Mouse (Mus musculus) kidney, embryonic 14.5 days (tissue): ENCODE data around the gene Cab39l. TPM values are rescaled to one million over a fixed set of nuclear protein-coding genes. Genes with fewer than 3 reads are reported as not detected.
"Not testable (repeated sequence)": the region's sequence is repeated elsewhere in the genome, so short reads cannot be mapped to it uniquely, and the experiment has no call there.

Source experiments
- ATAC-seq: fragments of 200-750 bp; cut with Nextera tagmentation; 2 replicates; pipeline ENCODE4 v1.8.0; 2017; ENCODE audit warnings: moderate number of reproducible peaks, mild to moderate bottlenecking, moderate TSS enrichment, moderate library complexity; ENCODE audit not compliant: low FRiP score, low TSS enrichment
- H3K27ac ChIP-seq: fragments of 300-500 bp; sonication (generic); 2 replicates; pipeline ENCODE4 v1.5.1; 2014; ENCODE audit warnings: low read depth, mild to moderate bottlenecking, low read length, moderate library complexity, mixed read lengths
- H3K27me3 ChIP-seq: fragments of 300-500 bp; sonication (generic); 2 replicates; pipeline ENCODE4 v1.6.1; 2014; ENCODE audit warnings: mild to moderate bottlenecking, low read length; ENCODE audit not compliant: control insufficient read depth, insufficient read depth
- H3K36me3 ChIP-seq: fragments of 300-500 bp; sonication (generic); 2 replicates; pipeline ENCODE4 v1.6.1; 2014; ENCODE audit warnings: low read length, mixed read lengths; ENCODE audit not compliant: control insufficient read depth, insufficient read depth
- H3K4me1 ChIP-seq: fragments of 300-500 bp; sonication (generic); 2 replicates; pipeline ENCODE4 v1.6.1; 2014; ENCODE audit warnings: low read length, mixed read lengths; ENCODE audit not compliant: control insufficient read depth, insufficient read depth
- H3K4me2 ChIP-seq: fragments of 300-500 bp; sonication (generic); replicated peaks from 2 replicates; pipeline ENCODE4 v1.6.1; 2014; ENCODE audit warnings: low read depth, mild to moderate bottlenecking, low read length
- H3K4me3 ChIP-seq: fragments of 300-500 bp; sonication (generic); 2 replicates; pipeline ENCODE4 v1.5.1; 2014; ENCODE audit warnings: mild to moderate bottlenecking, low read length
- H3K9ac ChIP-seq: fragments of 300-500 bp; sonication (generic); 2 replicates; pipeline ENCODE4 v1.6.1; 2014; ENCODE audit warnings: low read depth, mild to moderate bottlenecking, low read length, moderate library complexity
- H3K9me3 ChIP-seq: fragments of 300-500 bp; sonication (generic); 2 replicates; pipeline ENCODE4 v1.6.1; 2016; ENCODE audit warnings: low read length; ENCODE audit not compliant: control insufficient read depth
- WGBS: fragments of 180-500 bp; shearing (Covaris S2); extraction: QIAGEN DNeasy Blood & Tissue Kit; methylation state at CpG from one replicate; pipeline ENCODE4 v1.1.7; 2014; 5-methylcytosine and 5-hydroxymethylcytosine counted together
- polyA plus RNA-seq: library from polyadenylated mRNA; unstranded; fragments of >200 nt; fragmentation: Nextera tagmentation; extraction: Ambion mirVana; gene quantifications from 2 replicates; pipeline ENCODE4 v1.2.1, GENCODE M21; 2014

Gene Cab39l
- 35.4 and 42.6 TPM in 2 replicates for polyA plus RNA-seq

- peak within 1 kb of the TSS; percentile 80 for H3K27ac ChIP-seq
- no peaks in the 10 kb centered on the region for H3K36me3 ChIP-seq
- peak; percentile 99 for ATAC-seq
- H3K9me3 ChIP-seq: no peaks in the 10 kb centered on the region
- H3K9ac ChIP-seq: peak within 1 kb of the TSS; percentile 82
- WGBS: under 1% methylated on average over 66 of the region's 66 CpGs
- H3K4me1 ChIP-seq: no peaks in the 10 kb centered on the region; the same call in 1 of the 2 replicates
- peak within 1 kb of the TSS; percentile 85 for H3K4me3 ChIP-seq
- no peaks in the 10 kb centered on the region for H3K27me3 ChIP-seq
- H3K4me2 ChIP-seq: peak within 1 kb of the TSS; percentile 78
Observed at GRCm38 (mm10) chr14:59440558-59441471, at the start of gene Cab39l, which contains the start of gene Setdb2. Gene Cab39l, plus strand, starts transcription at chr14:59440972. Gene Setdb2, minus strand, starts transcription at chr14:59440884.

GRCm38 (mm10) chr14:59395281-59395680 is 45.5 kb upstream of the Cab39l start, which contains the start of gene Phf11c:
Gene Phf11c, minus strand, starts transcription at chr14:59395381.
- no peaks in the 10 kb centered on the region for H3K36me3 ChIP-seq
- H3K4me3 ChIP-seq: no peak within 1 kb of the TSS
- no peaks in the 10 kb centered on the region for H3K4me1 ChIP-seq
- WGBS: 90% methylated on average over 3 of the region's 3 CpGs
- no peak within 1 kb of the TSS for H3K4me2 ChIP-seq
- H3K27me3 ChIP-seq: no peaks in the 10 kb centered on the region
- H3K9me3 ChIP-seq: no peaks in the 10 kb centered on the region
- no peak within 1 kb of the TSS for H3K9ac ChIP-seq
- ATAC-seq: no peak
- H3K27ac ChIP-seq: no peak within 1 kb of the TSS

GRCm38 (mm10) chr14:59396999-59397398 is 43.8 kb upstream of the Cab39l start:
- no peak for ATAC-seq
- no peak overlapping the region for H3K27ac ChIP-seq
- no peak overlapping the region for H3K9ac ChIP-seq
- H3K4me2 ChIP-seq: no peak overlapping the region
- H3K27me3 ChIP-seq: no peaks in the 10 kb centered on the region
- 82% methylated on average over 2 of the region's 2 CpGs for WGBS
- H3K9me3 ChIP-seq: no peaks in the 10 kb centered on the region
- no peaks in the 10 kb centered on the region for H3K4me1 ChIP-seq
- no peak overlapping the region for H3K4me3 ChIP-seq
- 0 out of 2 replicates have a peak, but pooled peaks cover 3% of the 10 kb centered on the region for H3K36me3 ChIP-seq

- not testable (repeated sequence) for ATAC-seq, H3K36me3 ChIP-seq, H3K4me3 ChIP-seq, H3K9ac ChIP-seq, H3K4me2 ChIP-seq, H3K9me3 ChIP-seq, H3K4me1 ChIP-seq, H3K27ac ChIP-seq, H3K27me3 ChIP-seq
- WGBS: 91% methylated on average over 2 of the region's 2 CpGs
Observed at GRCm38 (mm10) chr14:59414979-59415378, 25.8 kb upstream of the Cab39l start.

- 88% methylated on average over 4 of the region's 4 CpGs for WGBS
Observed at GRCm38 (mm10) chr14:59418171-59418570, 22.6 kb upstream of the Cab39l start.

GRCm38 (mm10) chr14:59422912-59423663 is 17.7 kb upstream of the Cab39l start:
- no peak overlapping the region for H3K9ac ChIP-seq
- no peaks in the 10 kb centered on the region for H3K4me1 ChIP-seq
- WGBS: 59% methylated on average over 11 of the region's 11 CpGs
- no peak for ATAC-seq
- H3K9me3 ChIP-seq: no peaks in the 10 kb centered on the region
- no peak overlapping the region for H3K4me2 ChIP-seq
- no peak overlapping the region for H3K27ac ChIP-seq
- no peaks in the 10 kb centered on the region for H3K27me3 ChIP-seq
- H3K4me3 ChIP-seq: no peak overlapping the region
- H3K36me3 ChIP-seq: peaks cover 6% of the 10 kb centered on the region; the same call in 1 of the 2 replicates

More at GRCm38 (mm10) chr14:59418171-59418570, 22.6 kb upstream of the Cab39l start:
- Histone ChIP-seq H3K36me3 (peaks cover 5% of the 10 kb centered on the region; the same call in 1 of the 2 replicates), H3K4me2 (no peak overlapping the region), H3K27me3 (no peaks in the 10 kb centered on the region), H3K4me3 (no peak overlapping the region), H3K4me1 (no peaks in the 10 kb centered on the region), H3K9me3 (no peaks in the 10 kb centered on the region), H3K9ac (no peak overlapping the region), H3K27ac (no peak overlapping the region)
- no peak for ATAC-seq

- Histone ChIP-seq H3K4me1 (no peaks in the 10 kb centered on the region), H3K27me3 (no peaks in the 10 kb centered on the region), H3K9me3 (no peaks in the 10 kb centered on the region), H3K4me3 (no peak overlapping the region), H3K27ac (no peak overlapping the region), H3K9ac (no peak overlapping the region), H3K4me2 (no peak overlapping the region), H3K36me3 (peaks cover 2% of the 10 kb centered on the region; the same call in 1 of the 2 replicates)
- 92% methylated on average over 1 of the region's 1 CpGs for WGBS
- ATAC-seq: no peak
Observed at GRCm38 (mm10) chr14:59430556-59430955, 10.2 kb upstream of the Cab39l start.

GRCm38 (mm10) chr14:59433902-59434301 is 6.9 kb upstream of the Cab39l start:
- H3K36me3 ChIP-seq: no peaks in the 10 kb centered on the region
- ATAC-seq: no peak
- H3K9ac ChIP-seq: no peak overlapping the region
- H3K4me3 ChIP-seq: no peak overlapping the region
- H3K4me1 ChIP-seq: no peaks in the 10 kb centered on the region
- H3K27ac ChIP-seq: no peak overlapping the region
- H3K4me2 ChIP-seq: no peak overlapping the region
- WGBS: 58% methylated on average over 2 of the region's 2 CpGs
- no peaks in the 10 kb centered on the region for H3K9me3 ChIP-seq
- H3K27me3 ChIP-seq: no peaks in the 10 kb centered on the region
